Mouse (Mus musculus): ENCODE measurements at regions not wholly inside any gene's neighbourhood (a gene's known extent, or its start where the extent isn't known, plus 50 kb on each side); places are given as distances from the start of the nearest gene placed in this dataset.

DNA sequence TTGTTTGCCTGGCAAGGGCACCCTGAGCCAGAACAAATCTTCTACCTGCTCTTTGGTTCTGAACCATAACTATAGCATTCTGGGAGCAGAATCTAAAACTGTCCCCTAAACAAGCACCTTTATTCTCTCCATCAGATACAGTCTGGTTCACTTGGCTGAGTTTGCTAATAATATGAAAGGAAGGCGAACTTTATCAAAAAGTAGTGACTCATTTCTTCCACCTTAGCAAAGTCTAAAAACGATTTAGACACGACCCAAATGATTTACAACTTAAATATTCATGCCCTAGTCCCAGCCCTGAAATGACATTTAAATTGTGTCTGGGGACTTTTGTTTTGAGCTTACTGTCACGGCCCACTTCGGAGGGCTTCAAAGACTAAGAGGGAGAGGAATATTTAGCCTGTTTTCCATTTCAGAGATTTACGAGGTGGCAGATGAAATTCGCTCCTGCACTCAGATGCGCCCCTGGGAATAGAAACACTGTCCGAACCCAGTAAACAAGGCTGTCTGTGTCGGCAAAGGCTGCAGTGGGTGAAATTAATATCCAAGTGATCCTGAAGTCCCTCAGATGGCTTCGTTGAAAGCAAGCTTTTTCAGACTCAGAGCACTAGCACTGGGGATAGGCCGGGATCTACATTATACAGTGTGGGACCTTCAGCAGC is 184.6 kb downstream of the Rps15a start:
- Histone ChIP-seq H3K36me3 (ENCODE audit: control insufficient read depth, insufficient read depth) (no peaks in the 10 kb centered on the region), H3ac (ENCODE audit: control insufficient read depth, insufficient read length, low read depth) (no peak overlapping the region), H3K79me2 (ENCODE audit: control insufficient read depth, insufficient read depth) (no peaks in the 10 kb centered on the region), H3K4me3 (ENCODE audit: insufficient read depth, poor library complexity, severe bottlenecking) (no peak overlapping the region), H3K79me3 (ENCODE audit: low read depth) (no peaks in the 10 kb centered on the region), H3K27me3 (ENCODE audit: control insufficient read depth, insufficient read depth, insufficient read length) (no peaks in the 10 kb centered on the region)
- TF ChIP-seq MAX (IDR thresholded peaks at IDR 0.05): no peak
- no peak for TF ChIP-seq MYOD1 (IDR thresholded peaks at IDR 0.05; ENCODE audit: control insufficient read depth, insufficient read length, low read depth)
- no peak for TF ChIP-seq USF1 (IDR thresholded peaks at IDR 0.05; ENCODE audit: low read depth)
- no peak for TF ChIP-seq MYOG (IDR thresholded peaks at IDR 0.05; ENCODE audit: control insufficient read depth, extremely low read depth, insufficient read length)
- no peak for TF ChIP-seq CTCF (IDR thresholded peaks at IDR 0.05; ENCODE audit: control insufficient read depth, insufficient read depth, insufficient read length)
- no peak for TF ChIP-seq CEBPB (IDR thresholded peaks at IDR 0.05; ENCODE audit: low read depth)
- no peak for TF ChIP-seq FOSL1 (IDR thresholded peaks at IDR 0.05; ENCODE audit: insufficient read depth, low read length, poor library complexity, severe bottlenecking)

DNA sequence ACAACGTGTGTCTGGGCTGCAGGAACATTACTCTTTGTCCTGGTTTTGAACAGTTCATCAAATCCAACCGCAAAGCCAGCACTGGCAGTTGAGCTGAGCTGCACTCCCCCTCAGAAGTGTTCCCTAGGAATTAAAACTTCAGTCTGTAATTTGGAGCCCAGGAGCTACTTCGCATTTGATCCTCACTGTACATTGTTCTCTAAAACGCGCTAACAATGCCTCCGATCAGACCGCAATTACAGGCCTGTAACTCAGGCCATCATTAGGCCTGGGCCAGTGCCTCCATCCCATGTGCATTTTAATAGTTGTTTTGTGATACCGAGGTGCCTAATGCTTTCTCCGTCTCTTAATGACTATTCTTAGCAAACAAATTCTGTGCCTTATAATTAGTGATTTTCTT is 185.6 kb downstream of the Rps15a start:
- no peak overlapping the region for H3K4me3 ChIP-seq (ENCODE audit: insufficient read depth, poor library complexity, severe bottlenecking)
- no peaks in the 10 kb centered on the region for H3K79me3 ChIP-seq (ENCODE audit: low read depth)
- no peak for TF ChIP-seq FOSL1 (IDR thresholded peaks at IDR 0.05; ENCODE audit: insufficient read depth, low read length, poor library complexity, severe bottlenecking)
- no peaks in the 10 kb centered on the region for H3K36me3 ChIP-seq (ENCODE audit: control insufficient read depth, insufficient read depth)
- no peaks in the 10 kb centered on the region for H3K79me2 ChIP-seq (ENCODE audit: control insufficient read depth, insufficient read depth)
- no peaks in the 10 kb centered on the region for H3K27me3 ChIP-seq (ENCODE audit: control insufficient read depth, insufficient read depth, insufficient read length)
- H3ac ChIP-seq (ENCODE audit: control insufficient read depth, insufficient read length, low read depth): no peak overlapping the region

DNA sequence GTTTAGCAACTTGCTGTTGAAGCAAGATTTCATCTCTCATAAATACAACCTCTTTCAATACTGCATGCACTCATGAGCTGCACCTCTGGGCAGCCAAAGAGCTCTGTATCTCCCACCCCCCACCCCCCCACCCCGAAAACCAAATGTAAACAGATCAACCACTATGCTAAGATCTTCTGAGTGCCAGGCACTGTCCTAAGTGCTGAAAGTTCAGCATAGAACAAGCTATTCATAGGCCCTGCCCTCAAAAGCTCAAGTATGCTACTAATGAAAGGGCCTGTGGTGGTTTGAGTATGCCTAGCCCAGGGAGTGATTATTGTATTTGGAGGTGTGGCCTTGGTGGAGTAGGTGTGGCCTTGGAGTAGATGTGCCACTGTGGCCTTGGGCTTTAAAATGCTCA is 189.6 kb downstream of the Rps15a start:
- Histone ChIP-seq H3K27me3 (ENCODE audit: control insufficient read depth, insufficient read depth, insufficient read length) (no peaks in the 10 kb centered on the region), H3ac (ENCODE audit: control insufficient read depth, insufficient read length, low read depth) (no peak overlapping the region), H3K4me3 (ENCODE audit: insufficient read depth, poor library complexity, severe bottlenecking) (no peak overlapping the region), H3K36me3 (ENCODE audit: control insufficient read depth, insufficient read depth) (no peaks in the 10 kb centered on the region), H3K79me2 (ENCODE audit: control insufficient read depth, insufficient read depth) (no peaks in the 10 kb centered on the region), H3K79me3 (ENCODE audit: low read depth) (no peaks in the 10 kb centered on the region)
- TF ChIP-seq MAX (IDR thresholded peaks at IDR 0.05): no peak

DNA sequence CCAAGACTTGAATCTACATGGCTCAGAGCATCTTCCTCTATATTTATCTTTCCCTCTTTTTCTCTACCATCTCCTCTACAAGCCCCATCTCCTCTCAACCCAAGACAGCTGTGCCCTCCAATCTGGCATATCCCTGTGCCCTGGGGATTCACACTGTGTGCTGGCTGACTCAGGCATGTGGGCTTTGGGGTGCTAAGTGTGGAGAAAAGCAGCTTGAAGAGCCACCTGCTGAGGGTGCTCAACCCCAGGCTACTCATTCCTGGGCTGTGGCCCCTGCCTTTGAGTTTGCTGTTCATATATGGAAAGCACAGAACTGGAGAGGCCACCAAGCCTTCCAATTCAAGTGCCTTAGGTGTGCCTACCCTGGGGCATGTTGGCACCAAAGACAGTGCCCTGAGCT is 193.7 kb downstream of the Rps15a start:
- H3K36me3 ChIP-seq (ENCODE audit: control insufficient read depth, insufficient read depth): no peaks in the 10 kb centered on the region
- H3ac ChIP-seq (ENCODE audit: control insufficient read depth, insufficient read length, low read depth): no peak overlapping the region
- no peak overlapping the region for H3K4me3 ChIP-seq (ENCODE audit: insufficient read depth, poor library complexity, severe bottlenecking)
- H3K79me2 ChIP-seq (ENCODE audit: control insufficient read depth, insufficient read depth): no peaks in the 10 kb centered on the region
- no peaks in the 10 kb centered on the region for H3K79me3 ChIP-seq (ENCODE audit: low read depth)
- H3K27me3 ChIP-seq (ENCODE audit: control insufficient read depth, insufficient read depth, insufficient read length): no peaks in the 10 kb centered on the region
- TF ChIP-seq MAX (IDR thresholded peaks at IDR 0.05): no peak
- no peak for TF ChIP-seq MYOD1 (IDR thresholded peaks at IDR 0.05; ENCODE audit: control insufficient read depth, insufficient read length, low read depth)
- TF ChIP-seq FOSL1 (IDR thresholded peaks at IDR 0.05; ENCODE audit: insufficient read depth, low read length, poor library complexity, severe bottlenecking): no peak
- TF ChIP-seq USF1 (IDR thresholded peaks at IDR 0.05; ENCODE audit: low read depth): no peak
- no peak for TF ChIP-seq CEBPB (IDR thresholded peaks at IDR 0.05; ENCODE audit: low read depth)
- TF ChIP-seq CTCF (IDR thresholded peaks at IDR 0.05; ENCODE audit: control insufficient read depth, insufficient read depth, insufficient read length): no peak
- no peak for TF ChIP-seq MYOG (IDR thresholded peaks at IDR 0.05; ENCODE audit: control insufficient read depth, extremely low read depth, insufficient read length)

DNA sequence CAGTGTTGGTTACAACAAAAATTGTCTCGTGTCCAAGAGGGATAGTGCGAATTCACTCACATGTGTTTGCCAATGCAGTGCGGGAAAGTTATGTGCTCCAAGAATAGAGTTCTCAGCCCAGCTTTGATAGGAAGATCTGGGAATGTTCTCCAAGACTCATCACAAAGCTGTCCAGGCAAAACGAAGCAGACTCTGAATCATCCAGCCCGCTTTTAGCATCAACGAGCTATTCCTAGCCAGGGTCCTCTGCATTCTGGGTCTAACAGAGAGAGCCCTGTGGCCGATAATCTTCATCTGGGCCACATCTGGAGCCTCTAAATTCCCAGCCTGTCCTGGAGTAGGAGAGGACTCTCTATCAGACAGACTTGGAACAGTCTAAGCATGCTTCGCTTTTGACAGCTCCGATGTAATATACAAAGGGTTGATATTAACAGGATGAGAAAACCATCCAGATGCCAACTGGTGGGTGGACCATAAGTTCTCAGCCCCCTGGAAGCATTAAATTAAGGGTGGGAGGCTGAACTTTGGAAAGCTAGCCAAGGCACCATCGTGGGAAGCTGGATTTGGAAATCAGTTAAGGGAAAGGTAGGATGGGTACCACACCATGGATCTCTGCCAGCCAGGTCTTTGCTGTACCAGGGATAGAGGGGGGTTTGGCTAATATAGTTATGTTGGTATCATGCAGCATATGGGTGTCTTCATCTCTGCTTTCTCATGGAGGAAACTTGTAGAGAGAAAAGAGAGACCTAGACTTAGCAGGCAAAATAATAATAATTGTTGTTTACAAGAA is 197.6 kb downstream of the Rps15a start:
- Histone ChIP-seq H3K27me3 (ENCODE audit: control insufficient read depth, insufficient read depth, insufficient read length) (no peaks in the 10 kb centered on the region), H3K79me2 (ENCODE audit: control insufficient read depth, insufficient read depth) (no peaks in the 10 kb centered on the region), H3K79me3 (ENCODE audit: low read depth) (no peaks in the 10 kb centered on the region), H3K4me3 (ENCODE audit: insufficient read depth, poor library complexity, severe bottlenecking) (no peak overlapping the region), H3K36me3 (ENCODE audit: control insufficient read depth, insufficient read depth) (no peaks in the 10 kb centered on the region), H3ac (ENCODE audit: control insufficient read depth, insufficient read length, low read depth) (no peak overlapping the region)
- no peak for TF ChIP-seq CTCF (IDR thresholded peaks at IDR 0.05; ENCODE audit: control insufficient read depth, insufficient read depth, insufficient read length)
- no peak for TF ChIP-seq USF1 (IDR thresholded peaks at IDR 0.05; ENCODE audit: low read depth)
- no peak for TF ChIP-seq MYOG (IDR thresholded peaks at IDR 0.05; ENCODE audit: control insufficient read depth, extremely low read depth, insufficient read length)
- TF ChIP-seq MAX (IDR thresholded peaks at IDR 0.05): no peak
- no peak for TF ChIP-seq MYOD1 (IDR thresholded peaks at IDR 0.05; ENCODE audit: control insufficient read depth, insufficient read length, low read depth)
- no peak for TF ChIP-seq FOSL1 (IDR thresholded peaks at IDR 0.05; ENCODE audit: insufficient read depth, low read length, poor library complexity, severe bottlenecking)
- no peak for TF ChIP-seq CEBPB (IDR thresholded peaks at IDR 0.05; ENCODE audit: low read depth)

DNA sequence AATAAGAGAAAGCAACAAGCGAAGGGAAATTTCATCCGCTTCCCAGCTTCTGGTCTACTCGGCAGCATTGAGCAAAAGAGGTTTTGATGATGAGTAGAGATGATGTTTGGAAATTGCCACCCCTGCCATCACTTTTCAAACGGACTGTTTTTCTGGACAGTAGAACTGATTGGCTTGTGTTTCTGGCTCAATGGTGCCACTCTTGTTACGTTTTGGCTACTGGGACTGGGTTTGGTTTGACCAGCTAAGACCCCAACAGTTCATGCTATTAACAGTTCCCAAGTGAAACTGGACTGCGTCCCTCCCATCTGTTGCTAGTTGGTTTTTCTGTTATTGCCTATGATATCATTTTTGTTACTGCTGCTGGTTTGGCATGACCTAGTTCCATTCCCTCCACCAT is 199.1 kb downstream of the Rps15a start:
- no peak overlapping the region for H3K4me3 ChIP-seq (ENCODE audit: insufficient read depth, poor library complexity, severe bottlenecking)
- no peaks in the 10 kb centered on the region for H3K27me3 ChIP-seq (ENCODE audit: control insufficient read depth, insufficient read depth, insufficient read length)
- no peaks in the 10 kb centered on the region for H3K79me2 ChIP-seq (ENCODE audit: control insufficient read depth, insufficient read depth)
- no peak overlapping the region for H3ac ChIP-seq (ENCODE audit: control insufficient read depth, insufficient read length, low read depth)
- H3K79me3 ChIP-seq (ENCODE audit: low read depth): no peaks in the 10 kb centered on the region
- H3K36me3 ChIP-seq (ENCODE audit: control insufficient read depth, insufficient read depth): no peaks in the 10 kb centered on the region
- TF ChIP-seq FOSL1 (IDR thresholded peaks at IDR 0.05; ENCODE audit: insufficient read depth, low read length, poor library complexity, severe bottlenecking) (no peak), CEBPB (IDR thresholded peaks at IDR 0.05; ENCODE audit: low read depth) (no peak), USF1 (IDR thresholded peaks at IDR 0.05; ENCODE audit: low read depth) (no peak), MYOD1 (IDR thresholded peaks at IDR 0.05; ENCODE audit: control insufficient read depth, insufficient read length, low read depth) (no peak), MYOG (IDR thresholded peaks at IDR 0.05; ENCODE audit: control insufficient read depth, extremely low read depth, insufficient read length) (no peak), MAX (IDR thresholded peaks at IDR 0.05) (no peak), CTCF (IDR thresholded peaks at IDR 0.05; ENCODE audit: control insufficient read depth, insufficient read depth, insufficient read length) (no peak)
